Mouse (Mus musculus) layer of hippocampus, adult 9-10 months (tissue): ENCODE data around the gene Jade1.
A peak's percentile ranks its signal among the peaks of the same experiment; 100 is the strongest.

Source experiments
- DNase-seq: peaks from one replicate; pipeline ENCODE4 v3.0.0; 2022; ENCODE audit warnings: low spot score

Jade1 gene

DNA sequence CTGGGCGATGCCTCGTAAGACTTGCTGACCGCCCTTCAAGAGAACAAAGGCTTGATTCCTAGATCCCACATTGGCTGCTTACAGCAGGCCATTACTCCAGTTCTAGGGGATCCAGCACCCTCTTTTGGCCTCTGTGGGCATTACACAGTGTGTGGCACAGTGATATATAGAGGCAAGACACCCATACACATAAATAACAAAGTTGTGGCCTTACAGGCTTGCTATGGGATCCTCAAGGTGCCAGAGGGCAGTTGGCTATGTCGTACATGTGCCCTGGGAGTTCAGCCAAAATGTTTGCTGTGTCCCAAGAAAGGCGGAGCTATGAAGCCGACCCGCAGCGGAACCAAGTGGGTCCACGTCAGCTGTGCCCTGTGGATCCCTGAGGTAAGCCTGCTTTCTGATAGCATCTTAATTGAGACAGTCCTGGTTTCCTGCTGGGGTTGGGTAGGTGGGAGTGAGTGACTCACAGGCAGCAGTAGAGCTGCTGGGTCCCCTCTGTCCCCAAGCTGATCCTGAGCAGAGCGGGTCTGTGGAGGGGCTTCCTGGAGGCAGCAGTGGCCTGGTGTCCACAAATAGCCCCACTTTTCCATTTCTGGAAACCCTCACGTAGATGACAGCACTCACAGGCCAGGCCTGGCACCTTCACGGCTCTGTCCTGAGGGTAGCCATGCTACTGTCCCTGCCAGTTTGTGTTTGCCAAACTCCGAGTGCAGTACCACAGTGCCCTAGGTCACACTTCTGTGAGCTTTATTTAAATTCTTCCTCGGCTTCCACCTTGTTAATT lies 44.5 kb downstream of the Jade1 start:
- DNase-seq, result peak; percentile 57

GRCm38 (mm10) chr3:41601226-41602020 lies 45.9 kb downstream of the Jade1 start:
- no peak for DNase-seq

DNA sequence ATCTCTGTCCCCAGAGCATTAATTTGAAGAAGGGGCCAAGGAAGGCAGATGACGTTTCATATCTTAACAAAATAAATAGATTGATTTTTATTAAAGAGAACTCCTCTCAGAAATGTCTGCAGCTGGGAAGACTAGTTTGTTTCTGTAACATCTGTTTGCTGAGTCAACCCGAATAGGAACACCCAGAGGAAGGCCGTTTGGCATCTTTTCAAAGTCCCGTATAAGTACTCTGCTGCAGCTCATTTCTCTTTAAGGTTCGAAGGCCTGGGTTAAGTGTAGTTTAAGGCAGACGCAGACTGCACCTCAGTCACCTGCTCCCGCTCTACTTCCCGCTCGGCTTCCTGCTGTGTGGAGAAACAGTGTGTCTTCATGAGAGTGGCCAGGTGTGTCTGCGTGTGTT lies 47.4 kb downstream of the Jade1 start:
- DNase-seq, result no peak

GRCm38 (mm10) chr3:41603470-41604019 lies 48.0 kb downstream of the Jade1 start:
- no peak for DNase-seq

DNA sequence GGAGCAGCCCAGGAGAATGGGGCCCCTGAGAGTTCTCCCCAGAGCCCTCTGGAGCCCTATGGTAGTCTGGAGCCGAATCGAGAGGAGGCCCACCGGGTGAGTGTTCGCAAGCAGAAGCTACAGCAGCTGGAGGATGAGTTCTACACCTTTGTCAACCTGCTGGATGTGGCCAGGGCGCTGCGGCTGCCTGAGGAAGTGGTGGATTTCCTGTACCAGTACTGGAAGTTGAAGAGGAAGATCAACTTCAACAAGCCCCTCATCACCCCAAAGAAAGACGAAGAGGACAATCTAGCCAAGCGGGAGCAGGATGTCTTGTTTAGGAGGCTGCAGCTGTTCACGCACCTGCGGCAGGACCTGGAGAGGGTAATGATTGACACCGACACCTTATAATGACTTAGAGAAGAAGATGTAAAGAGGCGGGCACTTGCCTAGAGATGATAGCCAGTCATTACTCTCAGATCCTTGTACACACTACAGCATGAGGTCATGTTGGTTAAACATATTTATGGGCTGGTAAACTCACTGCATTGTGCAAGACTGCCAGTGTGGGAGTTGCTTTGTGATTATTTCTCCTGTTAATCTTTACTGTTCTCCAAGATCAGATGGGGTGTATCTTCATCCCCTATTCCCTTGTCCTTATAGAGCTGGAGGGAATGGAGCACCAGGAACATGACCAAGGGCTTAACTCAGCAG lies 49.2 kb downstream of the Jade1 start:
- DNase-seq, result no peak

DNA sequence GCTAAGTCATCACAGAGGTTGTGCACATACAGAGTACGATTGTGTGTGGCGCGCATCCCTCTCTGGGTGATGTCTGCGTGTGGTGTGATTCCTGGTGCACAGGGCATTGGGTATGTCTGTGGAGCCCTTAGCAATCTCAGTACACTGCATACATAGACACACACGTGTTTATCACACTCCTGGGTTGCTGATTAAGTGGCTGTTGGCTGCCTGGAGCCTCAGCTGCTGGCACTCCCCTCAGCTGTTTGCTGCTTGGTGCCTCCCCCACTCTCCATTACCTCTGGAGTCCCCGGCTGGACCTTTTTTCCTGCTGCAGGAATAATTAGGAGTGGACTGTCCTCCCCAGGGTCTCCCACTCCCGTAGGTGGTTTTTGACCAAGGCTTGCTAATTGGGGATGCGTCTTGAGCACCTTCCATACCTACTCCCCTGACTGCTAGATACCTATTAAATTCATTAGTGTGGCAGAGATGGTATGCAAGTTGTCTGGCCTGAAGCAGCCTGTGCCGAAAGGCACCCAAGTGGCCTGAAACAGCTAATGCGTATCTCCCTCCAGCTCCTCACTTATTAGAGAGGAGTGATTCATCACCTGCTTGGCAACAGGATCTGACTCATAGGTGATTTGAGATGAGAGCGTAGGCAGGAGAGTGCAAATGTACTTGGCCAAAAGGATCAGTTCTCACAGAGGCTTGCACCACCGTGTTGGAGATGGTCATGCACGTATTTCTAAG lies 50.2 kb downstream of the Jade1 start:
- no peak for DNase-seq

GRCm38 (mm10) chr3:41606330-41606664 lies 50.8 kb downstream of the Jade1 start:
- no peak for DNase-seq

- DNase-seq, result no peak
Measured at GRCm38 (mm10) chr3:41607050-41607449, 51.5 kb downstream of the Jade1 start.

- no peak for DNase-seq
Measured at GRCm38 (mm10) chr3:41607467-41607866, 51.9 kb downstream of the Jade1 start.

DNA sequence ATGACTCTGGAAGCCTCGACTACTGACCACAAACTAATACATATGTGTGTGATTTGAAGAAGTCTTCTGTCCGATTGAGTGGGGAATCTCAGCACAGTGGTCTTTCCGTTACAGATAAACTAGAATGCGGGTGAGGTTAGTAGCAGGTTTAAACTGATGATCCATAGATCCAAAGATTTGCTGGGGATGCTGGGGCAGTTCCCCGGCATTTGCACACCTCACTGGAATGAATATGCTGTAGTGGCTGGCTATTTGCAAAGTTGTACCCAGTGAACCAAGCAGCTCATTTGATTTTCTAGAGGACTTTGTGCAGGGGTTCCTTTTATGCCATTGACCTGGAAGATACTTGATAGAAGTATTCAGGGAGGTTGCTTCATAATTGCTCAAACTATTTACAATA lies 53.5 kb downstream of the Jade1 start:
- no peak for DNase-seq

GRCm38 (mm10) chr3:41612211-41612610 lies 56.7 kb downstream of the Jade1 start:
- DNase-seq, result no peak

- DNase-seq, result no peak
Measured at GRCm38 (mm10) chr3:41613706-41614105, 58.2 kb downstream of the Jade1 start.

DNA sequence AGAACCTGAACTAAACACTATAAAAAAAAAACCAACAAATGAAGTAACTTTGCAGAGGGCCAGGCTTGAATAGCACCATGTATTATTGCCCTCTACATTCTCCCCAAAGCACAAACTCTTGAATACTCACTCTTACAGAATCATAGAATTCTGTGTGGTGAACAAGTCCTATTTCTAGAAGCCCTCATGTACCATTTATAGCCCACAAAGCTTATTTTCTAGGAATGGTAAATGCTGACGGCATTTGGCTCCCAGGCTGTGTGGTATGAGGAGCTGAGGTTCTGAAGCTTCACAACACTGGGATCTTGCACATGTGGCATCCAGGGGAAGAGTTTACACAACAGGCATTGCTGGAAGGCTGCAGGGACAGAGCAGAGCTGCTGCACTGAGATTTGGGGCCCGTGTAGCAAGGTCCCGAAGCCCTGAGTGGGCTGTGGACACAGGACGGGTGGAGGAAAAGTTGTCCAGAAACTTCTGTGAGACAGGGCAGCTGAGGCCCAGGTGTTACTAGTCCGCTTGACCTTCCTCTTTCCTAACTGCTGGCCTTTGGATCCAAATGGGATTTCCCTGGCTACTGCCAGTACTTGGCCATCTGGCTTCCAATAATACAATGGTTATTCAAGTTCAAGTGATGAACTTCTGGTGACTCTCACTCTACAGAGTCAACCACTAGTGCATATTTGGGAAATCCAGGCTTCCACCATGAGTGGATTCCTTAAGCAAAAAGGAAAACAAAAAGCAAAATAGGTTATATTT lies 58.9 kb downstream of the Jade1 start:
- no peak for DNase-seq

DNA sequence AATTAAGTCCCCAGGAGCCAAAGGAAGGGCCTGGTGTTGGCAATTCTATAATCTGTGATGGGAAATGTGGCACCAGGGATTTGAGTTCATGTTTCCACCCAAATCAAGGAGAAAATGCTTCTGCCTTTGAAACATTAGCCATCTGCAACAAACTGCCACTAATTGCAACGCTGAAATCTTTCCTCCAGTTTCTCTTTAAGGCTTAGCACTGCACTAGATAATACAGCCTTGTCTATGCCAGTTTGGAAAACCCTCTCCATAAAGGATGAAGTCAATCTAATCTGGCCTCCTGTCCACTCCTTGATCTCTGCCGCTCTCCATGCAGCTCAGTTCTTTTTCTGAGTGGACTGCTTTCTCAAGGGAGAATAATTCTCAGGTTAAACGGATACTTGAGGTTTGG lies 62.5 kb downstream of the Jade1 start:
- DNase-seq, result no peak

- no peak for DNase-seq
Measured at GRCm38 (mm10) chr3:41618488-41618887, 63.0 kb downstream of the Jade1 start.

- DNase-seq, result no peak
Measured at GRCm38 (mm10) chr3:41620971-41621370, 65.4 kb downstream of the Jade1 start.

- no peak for DNase-seq
Measured at GRCm38 (mm10) chr3:41655642-41656041, 100.1 kb downstream of the Jade1 start.
